Mouse (Mus musculus) limb, embryonic 10.5 days (tissue): Measurements from ENCODE around the gene Numb. TPM values are rescaled to one million over a fixed set of nuclear protein-coding genes. Genes with fewer than 3 reads are reported as not detected.

Source experiments
- DNase-seq: peaks from one replicate; pipeline ENCODE4 v3.0.0-alpha.2; 2017; ENCODE audit warnings: low spot score
- H3K27ac ChIP-seq: fragments of 300-500 bp; sonication (generic); 2 replicates; pipeline ENCODE4 v1.5.1; 2016; ENCODE audit warnings: mild to moderate bottlenecking
- H3K27me3 ChIP-seq: fragments of 300-500 bp; sonication (generic); 2 replicates; pipeline ENCODE4 v1.6.1; 2016; ENCODE audit warnings: low read depth, mild to moderate bottlenecking; ENCODE audit not compliant: poor library complexity, severe bottlenecking
- H3K36me3 ChIP-seq: fragments of 300-500 bp; sonication (generic); 2 replicates; pipeline ENCODE4 v1.6.1; 2016; ENCODE audit warnings: mild to moderate bottlenecking, moderate library complexity
- H3K4me1 ChIP-seq: fragments of 300-500 bp; sonication (generic); 2 replicates; pipeline ENCODE4 v1.6.1; 2016
- H3K4me3 ChIP-seq: fragments of 300-500 bp; sonication (generic); 2 replicates; pipeline ENCODE4 v1.5.1; 2016; ENCODE audit warnings: mild to moderate bottlenecking, moderate library complexity
- H3K9me3 ChIP-seq: fragments of 300-500 bp; sonication (generic); replicated peaks from 2 replicates; pipeline ENCODE4 v1.6.1; 2016; ENCODE audit warnings: mild to moderate bottlenecking
- WGBS: fragments of 180-500 bp; shearing (Covaris S2); methylation state at CpG from one replicate; pipeline ENCODE4 v1.1.7; 2016; 5-methylcytosine and 5-hydroxymethylcytosine counted together
- polyA plus RNA-seq: library from polyadenylated mRNA; unstranded; fragments of >200 nt; fragmentation: Nextera tagmentation; extraction: Ambion mirVana; gene quantifications from 2 replicates; pipeline ENCODE4 v1.2.1, GENCODE M21; 2016

The Numb gene
- polyA plus RNA-seq, 1 experiment from 2014 or later: 37.4 TPM

- Histone ChIP-seq H3K27me3 (peaks cover 27% of the 10 kb centered on the region), H3K9me3 (no peaks in the 10 kb centered on the region), H3K27ac (0 out of 2 replicates have a peak overlapping the region, but pooled peaks have one; percentile 25), H3K4me1 (peaks cover 54% of the 10 kb centered on the region), H3K4me3 (no peak overlapping the region), H3K36me3 (no peaks in the 10 kb centered on the region)
- 38% methylated on average over 4 of the region's 4 CpGs for WGBS
- DNase-seq: no peak
These were observed 159.0 kb downstream of the Numb start for GRCm38 (mm10) chr12:83762706-83763105.

GRCm38 (mm10) chr12:83760201-83760600, 161.5 kb downstream of the Numb start:
- no peaks in the 10 kb centered on the region for H3K36me3 ChIP-seq
- DNase-seq: no peak
- no peaks in the 10 kb centered on the region for H3K9me3 ChIP-seq
- 89% methylated on average over 2 of the region's 2 CpGs for WGBS
- H3K27ac ChIP-seq: no peak overlapping the region
- H3K4me1 ChIP-seq: peaks cover 36% of the 10 kb centered on the region
- peaks cover 21% of the 10 kb centered on the region for H3K27me3 ChIP-seq
- no peak overlapping the region for H3K4me3 ChIP-seq

GRCm38 (mm10) chr12:83758735-83759134, 163.0 kb downstream of the Numb start:
- Histone ChIP-seq H3K9me3 (no peaks in the 10 kb centered on the region), H3K36me3 (no peaks in the 10 kb centered on the region), H3K4me1 (peaks cover 22% of the 10 kb centered on the region), H3K4me3 (no peak overlapping the region), H3K27me3 (peaks cover 10% of the 10 kb centered on the region; the same call in 1 of the 2 replicates), H3K27ac (no peak overlapping the region)
- WGBS: 77% methylated on average over 10 of the region's 10 CpGs
- no peak for DNase-seq

GRCm38 (mm10) chr12:83752495-83752894, 169.2 kb downstream of the Numb start:
- H3K27me3 ChIP-seq: no peaks in the 10 kb centered on the region
- H3K9me3 ChIP-seq: no peaks in the 10 kb centered on the region
- 33% methylated on average over 2 of the region's 2 CpGs for WGBS
- no peak for DNase-seq
- peaks cover 10% of the 10 kb centered on the region for H3K4me1 ChIP-seq
- H3K36me3 ChIP-seq: no peaks in the 10 kb centered on the region
- peak overlapping the region; percentile 53 for H3K27ac ChIP-seq
- H3K4me3 ChIP-seq: no peak overlapping the region

- Histone ChIP-seq H3K4me3 (no peak overlapping the region), H3K9me3 (no peaks in the 10 kb centered on the region), H3K4me1 (peaks cover 16% of the 10 kb centered on the region), H3K27me3 (no peaks in the 10 kb centered on the region), H3K27ac (no peak overlapping the region), H3K36me3 (no peaks in the 10 kb centered on the region)
- no peak for DNase-seq
- 84% methylated on average over 1 of the region's 1 CpGs for WGBS
These were observed 172.5 kb downstream of the Numb start for GRCm38 (mm10) chr12:83749186-83749585.

Other genes with a start within 250 kb of the Numb start
- 59.8 and 60.9 TPM in 2 replicates for gene Psen1, start 233.8 kb downstream of the Numb start, polyA plus RNA-seq
- 0.11 TPM in 2 replicates for gene Papln, start 158.3 kb downstream of the Numb start, polyA plus RNA-seq
- 18.5 and 21.9 TPM in 2 replicates for gene Riox1, start 28.7 kb upstream of the Numb start, polyA plus RNA-seq
- not detected in 2 replicates for gene Heatr4, start 62.9 kb upstream of the Numb start, polyA plus RNA-seq
- 14.0 and 15.1 TPM in 2 replicates for gene Acot2, start 65.9 kb upstream of the Numb start, polyA plus RNA-seq
- gene Acot1, start 87.6 kb upstream of the Numb start, polyA plus RNA-seq: 20.9 and 27.7 TPM in 2 replicates
- 0.15 and 0.16 TPM in 2 replicates for gene Acot4, start 116.4 kb upstream of the Numb start, polyA plus RNA-seq
- gene Gm49366, start 117.0 kb upstream of the Numb start, polyA plus RNA-seq: not detected in 2 replicates
- gene Acot3, start 130.2 kb upstream of the Numb start, polyA plus RNA-seq: 0.26 and 0.28 TPM in 2 replicates
- not detected in 2 replicates for gene Acot5, start 147.4 kb upstream of the Numb start, polyA plus RNA-seq
- 0.48 and 0.73 TPM in 2 replicates for gene Acot6, start 178.7 kb upstream of the Numb start, polyA plus RNA-seq
- 3.7 and 4.9 TPM in 2 replicates for gene Dnal1, start 192.4 kb upstream of the Numb start, polyA plus RNA-seq
- gene Pnma1, start 226.6 kb upstream of the Numb start, polyA plus RNA-seq: 1.2 TPM in 2 replicates